ENCODE assay signal across 9 mouse cellular contexts in the genomic region with DNA sequence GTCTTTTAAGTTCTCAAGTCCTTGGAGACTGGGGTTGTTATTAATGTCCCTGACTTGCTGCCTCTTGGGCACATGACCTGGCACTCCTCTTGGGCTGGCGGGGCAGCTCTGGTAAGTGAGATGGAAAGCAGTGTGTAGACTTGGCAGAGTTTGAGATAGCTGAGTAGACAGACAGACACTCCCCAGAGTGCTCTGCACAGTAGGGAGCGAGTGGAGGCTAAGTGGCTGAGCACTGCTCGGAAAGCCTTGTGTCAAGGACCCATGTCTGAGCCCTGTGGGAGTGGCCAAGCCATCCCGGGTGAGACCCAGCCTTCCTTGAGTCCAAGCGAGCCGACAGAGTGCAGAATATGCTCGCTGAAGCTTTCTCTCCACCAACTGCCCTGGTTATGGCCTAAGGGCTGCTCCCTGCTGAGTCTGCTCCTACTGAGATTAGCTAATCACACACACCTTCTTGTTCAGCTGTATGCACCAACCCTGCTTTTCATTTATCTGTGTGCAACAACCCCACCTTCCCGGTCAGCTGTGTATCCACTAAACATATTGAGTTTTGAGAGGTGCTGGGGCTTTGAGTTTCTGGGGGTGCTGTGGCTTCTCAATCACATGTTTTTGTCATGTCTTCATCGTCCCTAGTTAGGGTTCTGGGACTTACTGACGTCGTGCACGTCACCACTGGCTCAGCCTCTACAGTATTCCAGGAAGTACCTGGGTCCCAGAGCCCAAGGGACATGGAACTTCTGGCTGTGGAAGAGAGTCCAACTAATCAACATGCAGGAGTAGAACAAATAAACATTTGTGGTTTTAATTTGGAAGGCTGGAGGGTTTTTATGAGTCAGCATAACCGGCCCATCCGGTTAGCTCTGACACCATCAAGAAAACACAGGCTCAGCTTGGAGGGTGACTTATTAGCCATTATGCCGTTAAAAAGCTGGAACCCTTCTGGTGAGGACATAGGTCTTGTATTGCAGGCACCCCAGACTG. TPM values are rescaled to one million over a fixed set of nuclear protein-coding genes. Genes with fewer than 3 reads are reported as not detected.
DNase-seq lines count a peak whose midpoint lies in the region; ATAC-seq and TF ChIP-seq lines count a peak whose summit lies in the region.
"Had no signal": no experiment of that assay in that cellular context is flagged by ENCODE, and none has a peak within 500 bp of the region (broad histone marks: within the 10 kb centered on the region; RNA-seq: fewer than 3 reads in every experiment).

No protein-coding gene starts in this region.

- no peak for ATAC-seq in heart, embryonic 16.5 days (replicated peaks; ENCODE audit: extremely low read depth, insufficient read depth, low FRiP score)
- ATAC-seq in midbrain, embryonic 13.5 days, result no peak

- H3K9ac ChIP-seq in MEL (ENCODE audit: control insufficient read depth, low read depth, low read length, poor library complexity, severe bottlenecking), result no peak overlapping the region
- H3K9ac ChIP-seq in heart, embryonic 16.5 days (ENCODE audit: low read length), result no peak overlapping the region
- no peak overlapping the region for H3K9ac ChIP-seq in midbrain, embryonic 13.5 days (replicated peaks)
- H3K9ac ChIP-seq: neural tube, embryonic 12.5 days had no signal

- DNase-seq in MEL (ENCODE audit: low read depth, low spot score), result peak; percentile 50
- peak; percentile 77 for DNase-seq in adrenal gland, adult 2 months
- DNase-seq in lung, adult 2 months, result peak; percentile 46
- no peak for DNase-seq in cerebellum, adult 11 months
- DNase-seq in layer of hippocampus, adult 9-11 months, result no peak

- peak; percentile 50 to 77 for TF ChIP-seq EP300 in MEL (IDR thresholded peaks at IDR 0.05; ENCODE audit: low read depth in 1 of 2, low read length in 2 of 2)

- TF ChIP-seq RAD21 in MEL (IDR thresholded peaks at IDR 0.05; ENCODE audit: low read depth, low read length), result no peak

- H3K4me2 ChIP-seq in heart, embryonic 16.5 days (ENCODE audit: low read depth, low read length), result no peak overlapping the region
- no peak overlapping the region for H3K4me2 ChIP-seq in midbrain, embryonic 13.5 days (replicated peaks)
- H3K4me2 ChIP-seq: neural tube, embryonic 12.5 days had no signal

- H3K27ac ChIP-seq in MEL (ENCODE audit: control insufficient read depth, low read depth, low read length), result no peak overlapping the region
- peak overlapping the region; percentile 25; the same call in 1 of the 2 replicates for H3K27ac ChIP-seq in heart, embryonic 16.5 days (ENCODE audit: low read length)
- H3K27ac ChIP-seq in midbrain, embryonic 13.5 days, result no peak overlapping the region
- H3K27ac ChIP-seq: neural tube, embryonic 12.5 days had no signal

- WGBS in heart, embryonic 16.5 days, result 55% methylated on average over 15 of the region's 15 CpGs
- 48% methylated on average over 15 of the region's 15 CpGs for WGBS in lung, adult 2 months
- WGBS in midbrain, embryonic 13.5 days, result 79% methylated on average over 15 of the region's 15 CpGs

- TF ChIP-seq CTCF in MEL (IDR thresholded peaks at IDR 0.05 in 2 of 3, conservative IDR thresholded peaks at IDR 0.05 in 1 of 3; ENCODE audit: control insufficient read depth in 1 of 3, insufficient read depth in 1 of 3, low read depth in 2 of 3, low read length in 3 of 3, poor library complexity in 1 of 3, severe bottlenecking in 1 of 3), result no peak
- no peak for TF ChIP-seq CTCF in lung, adult 2 months (IDR thresholded peaks at IDR 0.05; ENCODE audit: insufficient read depth, low read length)

- peaks cover 3 to 4% of the 10 kb centered on the region in 2 experiments; a peak in 2 of 4 replicates for H3K27me3 ChIP-seq in MEL (ENCODE audit: control insufficient read depth in 1 of 2, insufficient read depth in 2 of 2, low read length in 2 of 2)
- no peaks in the 10 kb centered on the region for H3K27me3 ChIP-seq in heart, embryonic 16.5 days (ENCODE audit: control insufficient read depth, insufficient read depth, low read length)
- H3K27me3 ChIP-seq in midbrain, embryonic 13.5 days, result no peaks in the 10 kb centered on the region
- H3K27me3 ChIP-seq: neural tube, embryonic 12.5 days had no signal

- peaks cover 0 to 8% of the 10 kb centered on the region in 2 experiments; a peak in 2 of 4 replicates for H3K4me1 ChIP-seq in MEL (ENCODE audit: control insufficient read depth in 1 of 2, insufficient read depth in 2 of 2, low read length in 2 of 2)
- peaks cover 12% of the 10 kb centered on the region for H3K4me1 ChIP-seq in heart, embryonic 16.5 days (ENCODE audit: control insufficient read depth, insufficient read depth, low read length)
- H3K4me1 ChIP-seq in lung, adult 2 months (ENCODE audit: control insufficient read depth, insufficient read depth, low read length), result peaks cover 8% of the 10 kb centered on the region; the same call in 1 of the 2 replicates
- H3K4me1 ChIP-seq in midbrain, embryonic 13.5 days (replicated peaks), result peaks cover 13% of the 10 kb centered on the region
- H3K4me1 ChIP-seq: neural tube, embryonic 12.5 days had no signal

- no peaks in the 10 kb centered on the region for H3K79me2 ChIP-seq in MEL (ENCODE audit: control insufficient read depth, insufficient read depth, low read length, poor library complexity)

- H3K4me3 ChIP-seq in MEL (ENCODE audit: control insufficient read depth in 1 of 2, insufficient read depth in 1 of 2, low read depth in 2 of 2, low read length in 2 of 2), result no peak overlapping the region
- H3K4me3 ChIP-seq in heart, embryonic 16.5 days (ENCODE audit: low read length), result no peak overlapping the region
- H3K4me3 ChIP-seq in lung, adult 2 months (replicated peaks; ENCODE audit: extremely low read depth, low read depth, low read length), result no peak overlapping the region
- no peak overlapping the region for H3K4me3 ChIP-seq in midbrain, embryonic 13.5 days (replicated peaks)
- H3K4me3 ChIP-seq: neural tube, embryonic 12.5 days had no signal

- TF ChIP-seq POLR2A in MEL (IDR thresholded peaks at IDR 0.05; ENCODE audit: control insufficient read depth in 1 of 2, insufficient read depth in 1 of 2, low read depth in 1 of 2, low read length in 2 of 2, poor library complexity in 1 of 2), result no peak
- no peak for TF ChIP-seq POLR2A in lung, adult 2 months (IDR thresholded peaks at IDR 0.05; ENCODE audit: borderline replicate concordance, extremely low read depth, low read depth, low read length)

- peaks cover 0 to 4% of the 10 kb centered on the region in 2 experiments; a peak in 1 of 4 replicates for H3K36me3 ChIP-seq in MEL (ENCODE audit: control insufficient read depth in 1 of 2, insufficient read depth in 2 of 2, low read length in 2 of 2)
- no peaks in the 10 kb centered on the region for H3K36me3 ChIP-seq in heart, embryonic 16.5 days (ENCODE audit: control insufficient read depth, insufficient read depth)
- H3K36me3 ChIP-seq in midbrain, embryonic 13.5 days, result no peaks in the 10 kb centered on the region
- H3K36me3 ChIP-seq: neural tube, embryonic 12.5 days had no signal

- no peaks in the 10 kb centered on the region for H3K9me3 ChIP-seq in MEL (replicated peaks; ENCODE audit: insufficient read depth, low read length)
- H3K9me3 ChIP-seq in heart, embryonic 16.5 days (replicated peaks; ENCODE audit: control insufficient read depth, low read length), result no peaks in the 10 kb centered on the region
- H3K9me3 ChIP-seq in midbrain, embryonic 13.5 days, result no peaks in the 10 kb centered on the region
- H3K9me3 ChIP-seq: neural tube, embryonic 12.5 days had no signal

RNA-seq across cellular contexts. Expression of a gene that starts 16.0 kb away (rescaled TPM):
- not detected in 2 replicates for total RNA-seq in MEL (2012; rRNA removed)
- not detected for polyA plus RNA-seq in MEL (2012; ENCODE audit: insufficient read depth in 1 of 2, insufficient read length in 2 of 2, low read depth in 1 of 2, low replicate concordance in 2 of 2, missing spikeins in 1 of 2)
- 10 to 100 TPM; 29.3 to 48.2 TPM for total RNA-seq in adrenal gland, adult 2 months (2021)
- 116 and 153 TPM in 2 replicates for polyA plus RNA-seq in adrenal gland, adult 2 months (2012; rRNA removed)
- 8.2 and 9.3 TPM in 2 replicates for polyA plus RNA-seq in heart, embryonic 16.5 days (2015; fragmentation: Nextera tagmentation; extraction: Ambion mirVana)
- 65.8 and 132 TPM in 2 replicates for polyA plus RNA-seq in lung, adult 2 months (2012; rRNA removed)
- 14.2 and 14.5 TPM in 2 replicates for polyA plus RNA-seq in midbrain, embryonic 13.5 days (2015; fragmentation: Nextera tagmentation; extraction: Ambion mirVana)

RNA-seq across cellular contexts. Expression of a gene that starts 22.4 kb away (rescaled TPM):
- total RNA-seq in MEL (2012; rRNA removed), result 1.2 TPM in 1 of 2 replicates, not detected in the other
- polyA plus RNA-seq in MEL (2012; ENCODE audit: insufficient read depth in 1 of 2, insufficient read length in 2 of 2, low read depth in 1 of 2, low replicate concordance in 2 of 2, missing spikeins in 1 of 2), result under 1 TPM in 1 of 2 experiments, not detected in 1; 0.43 TPM
- 1 to 10 TPM in 1 of 2 experiments, not detected in 1; 1.7 TPM for total RNA-seq in adrenal gland, adult 2 months (2021)
- 0.36 TPM in 1 of 2 replicates, not detected in the other for polyA plus RNA-seq in adrenal gland, adult 2 months (2012; rRNA removed)
- polyA plus RNA-seq in heart, embryonic 16.5 days (2015; fragmentation: Nextera tagmentation; extraction: Ambion mirVana), result 0.44 and 0.51 TPM in 2 replicates
- 6.4 and 9.8 TPM in 2 replicates for polyA plus RNA-seq in lung, adult 2 months (2012; rRNA removed)
- polyA plus RNA-seq in midbrain, embryonic 13.5 days (2015; fragmentation: Nextera tagmentation; extraction: Ambion mirVana), result 0.46 TPM in 1 of 2 replicates, not detected in the other
- polyA plus RNA-seq: neural tube, embryonic 12.5 days had no signal

RNA-seq across cellular contexts. Expression of a gene that starts 42.4 kb away (rescaled TPM):
- total RNA-seq in MEL (2012; rRNA removed), result not detected in 2 replicates
- polyA plus RNA-seq in MEL (2012; ENCODE audit: insufficient read depth in 1 of 2, insufficient read length in 2 of 2, low read depth in 1 of 2, low replicate concordance in 2 of 2, missing spikeins in 1 of 2), result under 1 TPM in 1 of 2 experiments, not detected in 1; 0.06 TPM
- not detected for total RNA-seq in adrenal gland, adult 2 months (2021)
- 0.44 and 0.55 TPM in 2 replicates for polyA plus RNA-seq in adrenal gland, adult 2 months (2012; rRNA removed)
- 0.16 TPM in 1 of 2 replicates, not detected in the other for polyA plus RNA-seq in heart, embryonic 16.5 days (2015; fragmentation: Nextera tagmentation; extraction: Ambion mirVana)
- polyA plus RNA-seq in lung, adult 2 months (2012; rRNA removed), result 11.8 and 11.9 TPM in 2 replicates
- polyA plus RNA-seq in midbrain, embryonic 13.5 days (2015; fragmentation: Nextera tagmentation; extraction: Ambion mirVana), result not detected in 2 replicates
- total RNA-seq: gastrocnemius, adult 8-10 months had no signal
- polyA plus RNA-seq: neural tube, embryonic 12.5 days had no signal

RNA-seq across cellular contexts. Expression of a gene that starts 50.3 kb away (rescaled TPM):
- 84.6 and 91.9 TPM in 2 replicates for total RNA-seq in MEL (2012; rRNA removed)
- 100 to 1,000 TPM in 1 of 2 experiments, not detected in 1; 169 TPM for polyA plus RNA-seq in MEL (2012; ENCODE audit: insufficient read depth in 1 of 2, insufficient read length in 2 of 2, low read depth in 1 of 2, low replicate concordance in 2 of 2, missing spikeins in 1 of 2)
- 100 to 1,000 TPM; 186 to 208 TPM for total RNA-seq in adrenal gland, adult 2 months (2021)
- 538 and 543 TPM in 2 replicates for polyA plus RNA-seq in adrenal gland, adult 2 months (2012; rRNA removed)
- 194 and 209 TPM in 2 replicates for polyA plus RNA-seq in heart, embryonic 16.5 days (2015; fragmentation: Nextera tagmentation; extraction: Ambion mirVana)
- polyA plus RNA-seq in lung, adult 2 months (2012; rRNA removed), result 123 and 158 TPM in 2 replicates
- 56.1 and 61.6 TPM in 2 replicates for polyA plus RNA-seq in midbrain, embryonic 13.5 days (2015; fragmentation: Nextera tagmentation; extraction: Ambion mirVana)

RNA-seq across cellular contexts. Expression of a gene that starts 50.3 kb away (rescaled TPM):
- 102 and 122 TPM in 2 replicates for total RNA-seq in MEL (2012; rRNA removed)
- polyA plus RNA-seq in MEL (2012; ENCODE audit: insufficient read depth in 1 of 2, insufficient read length in 2 of 2, low read depth in 1 of 2, low replicate concordance in 2 of 2, missing spikeins in 1 of 2), result 100 to 1,000 TPM in 1 of 2 experiments, not detected in 1; 263 TPM
- total RNA-seq in adrenal gland, adult 2 months (2021), result 100 to 1,000 TPM in 1 of 2 experiments, 10 to 100 TPM in 1; 81.5 to 123 TPM
- 118 and 146 TPM in 2 replicates for polyA plus RNA-seq in adrenal gland, adult 2 months (2012; rRNA removed)
- 88.2 and 98.8 TPM in 2 replicates for polyA plus RNA-seq in heart, embryonic 16.5 days (2015; fragmentation: Nextera tagmentation; extraction: Ambion mirVana)
- polyA plus RNA-seq in lung, adult 2 months (2012; rRNA removed), result 22.9 and 27.8 TPM in 2 replicates
- polyA plus RNA-seq in midbrain, embryonic 13.5 days (2015; fragmentation: Nextera tagmentation; extraction: Ambion mirVana), result 202 and 203 TPM in 2 replicates

Comparison
In these comparisons a context has a peak if more than half of its experiments do, and no peak if none do; other contexts are left out.
1. DNase-seq: peak in MEL (single experiment), adrenal gland, adult 2 months (single experiment) and lung, adult 2 months (single experiment); none in cerebellum, adult 11 months (single experiment) and layer of hippocampus, adult 9-11 months (single experiment).